Mouse (Mus musculus): ENCODE data around the gene S100pbp. TPM values are rescaled to one million over a fixed set of nuclear protein-coding genes. Genes with fewer than 3 reads are reported as not detected.

Gene S100pbp
- total RNA-seq (2023), result 10 to 100 TPM; 11.5 to 12.5 TPM

GRCm38 (mm10) chr4:129189542-129190519 is at the start of gene S100pbp, which contains the start of gene Yars:
TSS of gene S100pbp (minus strand) at chr4:129189727.
TSS of gene Yars (plus strand) at chr4:129189760.

GRCm38 (mm10) chr4:129136579-129137391 is 52.7 kb downstream of the S100pbp start, which contains the start of gene Fndc5:
TSS of gene Fndc5 (plus strand) at chr4:129136999.

GRCm38 (mm10) chr4:129121569-129122086 is 67.9 kb downstream of the S100pbp start, which contains the start of gene Hpca:
TSS of gene Hpca (minus strand) at chr4:129122036.

GRCm38 (mm10) chr4:129105356-129105755 is 84.2 kb downstream of the S100pbp start, which contains the start of gene Tmem54:
TSS of gene Tmem54 (plus strand) at chr4:129105548.

Other genes starting within 250 kb of the S100pbp start
- under 1 TPM; 0.57 to 0.59 TPM for gene Azin2, start 227.3 kb downstream of the S100pbp start, total RNA-seq (2023)
- gene Ak2, start 197.8 kb downstream of the S100pbp start, total RNA-seq (2023), result 100 to 1,000 TPM; 105 to 108 TPM
- gene Rnf19b, start 131.5 kb downstream of the S100pbp start, total RNA-seq (2023), result 10 to 100 TPM; 73.0 to 80.9 TPM
- gene Tmem54, start 84.2 kb downstream of the S100pbp start, total RNA-seq (2023), result not detected
- not detected for gene Hpca, start 67.7 kb downstream of the S100pbp start, total RNA-seq (2023)
- not detected for gene Fndc5, start 52.7 kb downstream of the S100pbp start, total RNA-seq (2023)
- 10 to 100 TPM; 16.4 to 25.4 TPM for gene Yars, start within 50 bp of the S100pbp start, total RNA-seq (2023)
- not detected for gene C77080, start 71.7 kb upstream of the S100pbp start, total RNA-seq (2023)
- gene Sync, start 97.9 kb upstream of the S100pbp start, total RNA-seq (2023), result not detected
- 100 to 1,000 TPM; 121 to 132 TPM for gene Rbbp4, start 145.6 kb upstream of the S100pbp start, total RNA-seq (2023)
- gene Zbtb8os, start 146.0 kb upstream of the S100pbp start, total RNA-seq (2023), result 10 to 100 TPM; 24.2 to 25.8 TPM
- 1 to 10 TPM; 1.4 to 1.7 TPM for gene Zbtb8a, start 188.4 kb upstream of the S100pbp start, total RNA-seq (2023)